Mouse (Mus musculus): ENCODE data around the gene Mecom.

Mecom gene

DNA sequence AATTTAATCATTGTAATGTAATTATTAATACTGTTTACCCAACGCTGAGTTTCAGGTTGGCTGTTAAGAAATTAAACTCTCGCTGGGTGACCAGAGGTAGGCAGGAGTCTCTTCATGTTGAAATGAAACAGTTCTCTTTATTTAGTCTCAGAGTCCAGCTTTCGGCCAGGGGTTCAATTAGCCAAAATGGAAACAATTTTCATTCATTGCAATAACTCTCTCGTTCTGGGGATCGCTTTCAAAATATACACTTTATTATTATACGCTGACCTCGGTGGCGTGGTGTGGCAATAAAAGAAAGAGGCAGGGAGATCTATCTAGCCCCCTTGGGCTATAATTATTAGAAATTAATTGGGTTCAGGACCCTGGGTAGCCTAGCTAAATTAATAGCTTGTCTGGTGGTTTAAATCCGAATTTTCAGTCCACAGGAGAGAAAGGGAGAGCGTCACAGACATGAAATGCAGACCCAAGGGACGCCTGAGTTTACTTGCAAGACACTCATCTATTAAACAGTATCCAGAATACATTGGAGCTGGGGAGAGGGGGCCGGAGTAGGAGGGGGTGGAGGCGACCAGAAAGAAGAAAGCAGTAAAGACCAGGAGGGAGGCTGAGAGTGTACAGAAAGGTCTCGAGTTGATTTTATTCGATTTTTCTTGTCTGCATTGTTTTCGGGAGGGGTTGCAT is 34.4 kb downstream of the Mecom start:
- DNase-seq = no peak

DNA sequence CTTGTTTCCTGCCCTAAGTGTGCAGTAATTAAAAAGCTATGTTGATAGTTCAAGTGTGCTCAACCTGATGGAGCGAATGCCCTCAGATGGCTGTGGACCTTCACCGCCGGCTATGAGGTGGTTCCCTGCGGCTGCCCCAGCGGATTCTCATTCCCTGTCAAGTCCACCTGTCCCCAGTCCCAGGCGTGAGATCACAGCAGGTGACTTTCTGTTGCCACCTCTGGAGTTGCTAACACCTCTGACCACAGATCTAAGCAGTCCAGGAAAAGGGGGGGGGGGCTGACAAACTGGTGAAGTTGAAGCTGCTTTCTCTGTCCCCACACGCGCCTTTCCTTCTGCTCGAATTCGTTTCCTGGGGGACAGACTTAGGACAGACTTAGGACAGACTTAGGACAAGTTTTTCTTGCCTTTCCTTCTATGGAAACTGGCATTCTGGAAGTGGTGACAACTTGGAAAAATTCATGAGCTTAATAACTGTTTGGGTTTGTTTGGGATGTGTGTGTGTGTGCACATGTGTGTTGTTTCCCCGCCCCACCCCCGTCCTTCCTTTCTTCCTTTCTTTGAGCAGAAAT is 35.3 kb downstream of the Mecom start:
- no peak for DNase-seq

DNA sequence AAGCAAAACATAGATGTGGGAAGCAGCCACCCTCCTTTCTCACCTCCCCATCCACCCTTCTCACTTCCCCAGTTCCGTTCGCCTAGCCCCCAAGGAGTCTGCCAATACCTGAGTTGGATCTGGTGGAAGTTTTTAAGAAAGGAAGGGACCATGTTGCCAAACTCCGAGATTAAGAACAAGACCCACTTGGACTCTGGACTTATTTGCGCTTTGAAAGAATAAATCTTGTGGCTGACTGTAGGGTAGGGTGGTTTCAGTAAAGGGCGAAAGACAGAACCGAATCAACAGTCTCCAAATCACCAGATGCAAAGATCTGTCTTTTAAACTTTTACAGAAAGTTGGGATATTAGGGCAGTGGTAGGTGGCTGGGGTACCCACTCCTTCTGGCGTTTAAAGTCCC is 36.0 kb downstream of the Mecom start:
- DNase-seq = no peak

DNA sequence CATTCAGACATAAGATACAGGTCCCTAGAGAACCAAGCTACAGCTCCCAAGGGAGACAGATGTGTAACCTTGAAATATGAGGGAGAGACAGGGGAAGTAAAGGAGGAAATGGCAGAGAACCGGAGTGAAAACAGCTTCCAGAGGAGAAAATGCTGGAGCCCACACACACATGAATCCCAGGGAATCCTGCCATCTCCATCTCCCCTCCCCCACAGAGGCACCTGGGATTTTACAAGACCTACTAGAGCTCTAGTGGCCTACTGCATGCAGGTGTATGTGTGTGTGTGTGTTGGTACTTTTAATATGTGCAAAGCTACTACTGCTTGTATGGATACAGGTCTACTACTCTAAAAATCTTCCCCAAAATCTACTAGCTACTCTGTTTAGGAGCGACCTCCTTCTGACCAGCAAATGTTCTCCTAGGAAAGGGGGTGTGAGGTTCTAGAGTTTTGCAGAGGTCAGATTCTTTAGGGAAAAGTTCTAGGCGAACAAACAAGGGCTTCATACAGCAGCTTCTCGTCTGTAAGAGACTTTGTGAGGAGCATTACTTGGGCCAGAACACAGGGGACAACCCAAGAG is 36.7 kb downstream of the Mecom start:
- no peak for DNase-seq

DNA sequence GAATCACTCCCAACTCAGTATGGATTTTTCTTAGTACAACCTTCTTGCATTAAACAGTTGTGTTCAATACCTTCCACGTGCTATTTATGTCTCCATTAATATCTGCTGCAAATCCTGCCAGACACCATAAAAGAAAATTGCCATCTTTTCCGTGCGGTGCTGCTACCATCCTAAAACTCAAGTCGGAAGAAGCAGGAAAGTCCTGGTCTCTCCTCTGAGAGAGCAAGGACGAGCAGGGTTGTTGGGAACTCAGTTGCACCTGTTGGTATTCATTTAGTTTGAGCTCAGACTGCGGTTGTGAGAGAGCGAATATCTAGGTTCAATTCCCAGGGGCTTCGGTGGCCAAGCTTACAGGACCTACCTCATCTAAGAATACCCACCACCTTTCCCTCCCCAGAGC is 37.2 kb downstream of the Mecom start:
- no peak for DNase-seq

DNA sequence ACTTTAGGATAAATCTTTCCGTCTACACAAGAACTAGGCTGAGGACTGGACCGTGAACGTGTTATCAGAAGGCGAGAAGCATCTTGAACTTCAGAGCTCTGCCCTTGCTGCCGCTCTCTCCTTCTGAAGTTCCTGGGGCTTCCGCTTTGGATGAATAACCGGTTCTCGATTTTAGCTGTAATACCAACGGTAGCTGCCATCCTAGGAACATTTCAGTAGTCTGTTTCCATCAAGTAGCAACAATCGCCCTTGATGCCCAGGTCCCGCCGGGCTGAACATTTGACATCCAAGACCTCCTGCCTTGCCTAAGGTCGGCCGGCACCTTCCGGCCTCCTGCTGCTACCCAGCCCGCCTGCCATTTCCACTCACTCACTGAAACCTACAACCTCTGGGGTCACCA is 37.7 kb downstream of the Mecom start:
- DNase-seq = no peak

DNA sequence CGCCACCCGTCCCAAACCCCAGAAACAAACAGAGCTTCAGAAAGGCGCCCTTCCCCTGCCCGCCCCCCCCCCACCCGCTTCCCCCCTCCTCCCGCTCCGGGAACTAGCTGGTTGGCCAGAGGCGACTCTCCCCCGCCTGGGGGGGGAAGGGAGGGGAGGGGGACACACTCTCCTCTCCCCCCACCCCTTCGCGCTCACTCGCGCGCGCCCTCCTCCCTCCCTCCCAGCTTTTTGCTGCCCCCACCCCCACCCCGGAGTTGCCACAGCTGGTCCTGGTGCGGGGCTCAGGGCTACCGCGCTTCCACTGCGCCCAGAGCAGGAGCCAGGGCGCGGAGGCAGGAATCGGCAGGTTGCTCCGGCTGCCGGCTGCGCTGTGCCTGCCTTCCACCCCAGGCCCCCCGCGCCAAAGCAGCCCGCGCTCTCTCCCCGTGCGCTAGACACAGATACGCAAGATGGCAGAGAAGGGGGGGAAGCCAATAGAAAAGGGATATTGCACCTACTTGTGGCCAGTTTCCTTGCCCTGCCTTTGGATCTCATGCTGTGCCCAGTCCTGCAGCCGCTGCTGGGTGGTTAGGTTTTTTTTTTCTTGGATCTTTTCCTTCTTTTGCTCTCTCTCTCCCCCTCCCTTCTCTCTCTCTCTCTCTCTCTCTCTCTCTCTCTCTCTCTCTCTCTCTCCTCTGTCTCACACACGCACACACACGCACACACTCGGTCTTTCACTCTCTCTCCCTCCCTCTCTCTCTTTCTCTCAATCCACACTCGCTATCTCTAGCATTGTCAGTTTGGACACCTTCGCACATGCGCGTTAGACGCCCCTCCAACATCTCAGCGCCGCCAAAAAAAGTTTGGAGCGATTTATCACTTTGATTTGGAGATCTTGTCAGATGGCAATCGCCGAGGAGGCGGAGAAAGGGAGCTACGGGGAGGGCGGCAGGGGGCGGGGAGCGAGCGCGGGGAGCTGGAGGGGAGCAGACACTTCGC is 38.6 kb downstream of the Mecom start:
- DNase-seq = no peak

DNA sequence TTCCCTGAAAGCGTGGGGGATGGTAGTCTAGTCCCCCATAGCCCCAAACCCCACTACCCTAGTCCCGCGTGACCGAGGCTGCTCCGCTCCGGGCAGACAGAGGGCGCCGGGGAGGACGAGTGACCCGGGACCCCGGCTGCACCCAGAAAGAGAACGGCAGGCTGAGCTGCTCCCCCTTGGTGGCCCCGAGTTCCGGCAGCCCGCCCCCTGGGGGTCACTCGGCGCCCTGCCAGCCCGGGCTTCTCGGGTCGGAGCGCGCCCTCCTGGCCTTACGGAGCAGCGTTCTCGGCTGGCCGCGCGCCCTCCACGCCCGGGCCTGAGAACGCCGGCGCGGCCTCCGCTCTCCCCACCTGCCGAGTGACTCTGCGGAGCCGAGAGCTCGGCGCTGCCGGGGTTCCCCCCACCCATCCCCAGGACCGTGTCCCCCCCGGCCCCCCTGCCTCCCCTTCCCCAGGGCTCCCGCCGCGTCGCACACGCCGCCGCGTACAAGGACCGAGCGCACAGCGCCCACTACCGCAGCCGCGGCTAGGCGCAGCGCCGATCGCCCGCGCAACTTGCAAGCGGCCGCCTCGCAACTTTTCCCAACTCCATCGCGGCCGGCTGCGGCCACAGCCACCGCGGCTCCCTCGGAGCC is 39.4 kb downstream of the Mecom start:
- peak; percentile 58 for DNase-seq

DNA sequence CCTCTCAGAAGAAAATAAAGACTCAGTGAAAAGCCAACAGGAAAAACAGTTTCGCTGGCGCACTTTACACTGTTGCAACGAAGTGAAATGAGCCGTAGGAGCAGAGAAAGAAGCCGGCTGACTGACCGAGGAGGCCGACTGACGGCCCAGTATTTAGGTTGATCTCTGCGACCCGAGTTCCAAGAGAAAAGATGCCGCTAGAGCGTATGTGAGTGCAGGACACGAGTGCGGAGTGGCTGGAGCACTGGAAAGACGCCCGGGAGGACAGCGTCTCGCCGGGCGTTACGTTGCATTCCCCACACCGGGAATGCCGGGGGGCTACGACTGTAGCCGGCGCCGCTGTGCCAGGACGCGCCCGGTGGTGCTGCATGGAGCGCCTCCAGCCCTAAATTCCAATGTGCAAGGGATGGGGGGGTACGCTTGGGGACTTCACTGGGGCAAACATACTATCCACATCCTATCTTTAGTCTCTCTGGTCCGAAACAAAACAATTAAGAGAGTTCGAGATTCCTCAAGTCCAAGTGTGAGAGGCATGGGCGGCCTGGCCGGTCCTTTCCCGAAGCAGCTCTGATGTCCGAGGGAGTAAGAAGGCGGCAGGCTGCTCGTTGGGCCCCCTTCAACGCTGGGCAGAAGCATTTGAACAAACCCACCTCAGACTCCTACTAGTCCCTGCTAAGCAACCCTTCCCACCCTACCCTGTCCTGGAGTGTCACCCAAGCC is 40.1 kb downstream of the Mecom start:
- no peak for DNase-seq

DNA sequence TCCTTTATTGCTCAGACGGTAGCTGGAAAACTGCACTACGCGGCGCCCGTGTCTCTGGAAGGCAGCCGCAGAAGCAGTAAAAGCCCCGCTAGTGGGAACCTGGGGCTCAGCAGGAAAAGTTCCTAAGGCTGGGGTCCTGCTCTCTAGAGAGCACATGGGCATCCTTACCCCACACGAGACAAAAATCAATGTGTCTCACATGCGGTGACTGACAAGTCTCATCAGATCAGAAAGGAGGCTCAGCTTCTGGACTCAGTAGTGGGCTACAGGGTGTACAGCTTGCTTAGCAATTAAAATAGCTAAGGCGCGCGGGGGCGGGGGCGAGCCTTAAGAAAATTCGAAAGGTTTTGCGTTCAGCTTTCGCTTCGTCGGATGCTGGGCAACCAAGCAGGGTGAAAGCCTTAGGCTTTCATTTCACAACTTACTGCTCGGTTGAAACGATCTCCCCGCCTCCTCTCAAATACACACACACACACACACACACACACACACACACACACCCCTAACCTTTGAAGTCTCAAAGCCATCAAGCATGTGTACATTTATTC is 40.7 kb downstream of the Mecom start:
- DNase-seq = peak; percentile 53

DNA sequence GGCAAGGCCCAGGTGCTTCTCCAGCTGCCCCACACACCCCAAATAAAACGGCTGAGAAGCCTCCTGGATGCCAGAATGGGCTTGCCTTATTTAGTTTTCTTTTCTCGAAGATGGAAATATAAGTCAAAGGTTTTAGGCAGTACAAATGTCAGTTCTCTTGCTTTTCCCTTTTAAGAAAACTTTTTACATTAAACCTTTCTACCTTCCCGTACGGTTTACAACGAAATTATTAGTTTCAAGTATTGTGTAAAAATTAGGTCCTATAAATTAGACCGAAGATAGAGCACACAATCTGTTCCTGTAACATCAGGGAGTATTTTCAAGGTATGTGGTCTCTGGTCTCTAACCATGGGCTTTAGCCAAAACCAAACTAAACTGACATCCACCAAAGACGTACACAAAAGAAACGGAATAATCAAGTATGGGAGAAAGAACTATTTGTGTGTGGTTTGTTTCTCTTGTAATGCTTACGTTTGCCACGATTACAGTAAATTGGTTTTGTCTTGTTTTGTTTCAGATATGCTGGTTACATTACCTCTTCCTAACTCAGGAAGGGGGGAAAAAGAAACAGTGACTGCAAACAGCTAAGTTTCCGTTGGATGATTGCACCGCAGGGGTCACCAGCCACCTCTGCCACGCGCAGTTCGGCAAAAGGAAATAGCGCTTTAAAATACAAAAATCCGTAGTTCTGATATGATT is 41.3 kb downstream of the Mecom start:
- DNase-seq = no peak

DNA sequence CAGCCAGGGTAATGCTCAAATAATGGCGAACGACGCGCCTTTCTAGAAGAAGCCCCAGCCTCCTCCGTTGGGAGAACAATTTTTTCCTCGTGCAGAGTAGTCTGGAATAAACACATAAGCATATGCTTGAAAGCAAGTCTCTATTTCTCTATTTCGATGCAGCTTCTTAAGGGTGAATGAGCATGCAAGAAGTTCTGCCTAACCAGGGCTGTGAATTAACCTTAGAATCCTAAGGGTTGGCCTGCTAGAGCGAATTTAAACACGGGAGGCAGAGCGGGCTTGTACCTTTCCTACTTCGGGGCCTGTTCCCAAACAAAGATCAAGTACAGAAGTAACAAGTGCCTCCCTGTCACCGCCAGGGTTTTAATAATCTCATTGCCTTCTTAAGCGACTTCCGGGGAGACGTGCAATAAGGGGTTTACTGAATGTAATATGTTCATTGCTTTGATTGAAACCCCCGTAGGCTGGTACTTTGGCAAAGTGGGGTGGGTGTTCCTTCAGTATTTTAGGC is 42.0 kb downstream of the Mecom start:
- no peak for DNase-seq

DNA sequence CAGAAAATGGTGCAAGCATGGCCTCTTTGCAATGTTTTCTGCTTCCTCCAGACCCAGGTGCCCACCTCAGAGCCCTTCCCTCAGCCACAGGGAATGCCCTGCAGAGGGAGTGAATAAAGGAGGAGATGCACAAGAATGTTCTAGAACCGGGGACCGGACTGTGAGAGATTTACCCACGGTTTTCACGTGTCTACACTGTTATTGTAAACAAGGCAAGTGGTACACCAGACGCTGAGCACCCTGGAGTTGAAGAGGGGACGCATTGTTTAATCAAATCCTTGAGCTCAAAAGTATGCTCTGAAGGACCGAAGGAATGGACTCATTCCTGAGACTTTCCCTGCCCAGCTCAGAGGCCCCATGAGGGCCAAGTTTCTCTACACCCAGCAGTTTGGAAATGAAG is 43.2 kb downstream of the Mecom start:
- DNase-seq = no peak

DNA sequence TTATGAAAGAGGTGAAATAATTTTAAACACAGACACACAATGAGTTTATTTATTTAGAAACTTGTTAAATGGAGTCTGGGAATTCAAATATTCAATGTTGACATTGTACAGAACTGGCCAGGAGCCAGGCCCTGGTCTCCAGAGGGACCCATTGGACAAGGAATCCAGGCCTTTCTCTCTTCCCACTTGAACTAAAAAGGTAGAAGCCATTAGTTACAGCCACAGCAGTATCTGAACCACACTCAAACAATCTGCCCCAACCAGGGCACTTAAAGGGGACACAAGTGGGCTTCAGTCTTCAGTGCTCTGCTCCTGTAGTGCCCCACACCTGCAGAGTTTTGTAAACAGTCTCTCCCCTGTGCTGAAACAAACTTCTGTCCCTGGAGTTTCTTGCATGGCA is 44.0 kb downstream of the Mecom start:
- no peak for DNase-seq

DNA sequence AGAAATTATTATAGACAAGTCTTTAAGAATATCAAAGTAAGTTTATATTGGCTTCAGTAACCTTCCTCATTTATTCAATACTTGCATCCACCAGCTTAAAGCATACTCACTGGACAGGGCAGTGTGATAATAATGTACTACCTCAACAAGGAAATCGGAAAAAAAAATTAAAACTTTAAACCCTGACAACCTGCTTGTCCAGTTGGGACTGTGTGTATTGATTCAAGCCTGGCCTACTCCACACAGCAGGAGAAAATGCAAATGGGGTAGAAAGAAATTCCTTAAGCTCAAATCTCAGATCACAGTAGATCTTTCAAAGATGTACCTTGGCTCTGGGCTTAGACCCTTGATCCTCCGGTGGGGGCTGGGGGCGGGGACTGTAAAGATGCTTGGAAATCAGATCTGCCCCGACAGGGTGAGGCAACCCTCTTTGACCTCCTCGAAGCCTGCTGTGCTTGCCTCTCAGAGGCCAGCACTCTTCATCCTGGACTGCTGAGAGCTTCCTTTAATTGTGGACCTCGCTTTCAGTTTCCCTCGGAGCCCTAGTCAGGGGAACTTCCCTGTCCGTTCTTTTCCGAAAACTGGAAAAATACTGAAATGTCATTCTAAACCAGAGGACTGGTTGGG is 49.5 kb downstream of the Mecom start:
- no peak for DNase-seq

DNA sequence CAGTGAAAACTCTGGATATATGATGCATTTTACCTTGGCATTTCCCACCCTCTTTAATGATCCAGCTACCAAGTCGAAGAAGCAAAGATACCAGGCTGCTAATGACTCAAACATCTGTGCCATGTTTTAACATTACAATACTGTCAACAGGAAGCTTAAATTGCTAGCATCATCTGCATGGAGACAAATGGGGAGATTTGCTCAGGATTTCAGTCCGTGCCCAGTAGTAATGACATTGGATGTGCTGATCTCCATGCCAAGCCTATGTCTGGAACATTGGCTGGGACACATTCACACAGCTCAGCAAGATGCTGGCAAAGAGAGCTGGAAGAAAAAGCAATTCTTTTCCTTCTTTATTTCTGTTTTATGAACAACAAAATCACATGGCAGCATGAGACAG is 53.4 kb downstream of the Mecom start:
- no peak for DNase-seq

DNA sequence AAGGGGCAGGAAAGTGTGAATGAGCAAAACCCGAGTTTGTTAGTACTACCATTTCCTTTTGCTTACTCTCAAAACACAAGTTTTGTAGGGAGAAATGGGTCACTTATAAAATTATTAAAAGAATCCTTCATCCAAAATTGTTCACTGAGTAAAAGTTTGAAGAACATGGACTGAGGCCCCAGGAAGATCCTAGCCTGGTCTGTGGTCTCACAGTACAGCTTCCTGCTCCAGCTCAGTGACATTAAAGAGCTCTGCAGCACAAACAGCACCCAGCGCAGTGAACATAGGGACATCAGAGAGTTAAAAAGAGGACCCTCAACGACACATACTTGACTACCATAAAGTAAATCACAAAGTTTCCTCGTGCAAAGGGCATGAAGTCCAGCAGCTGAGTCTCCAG is 59.0 kb downstream of the Mecom start:
- no peak for DNase-seq

DNA sequence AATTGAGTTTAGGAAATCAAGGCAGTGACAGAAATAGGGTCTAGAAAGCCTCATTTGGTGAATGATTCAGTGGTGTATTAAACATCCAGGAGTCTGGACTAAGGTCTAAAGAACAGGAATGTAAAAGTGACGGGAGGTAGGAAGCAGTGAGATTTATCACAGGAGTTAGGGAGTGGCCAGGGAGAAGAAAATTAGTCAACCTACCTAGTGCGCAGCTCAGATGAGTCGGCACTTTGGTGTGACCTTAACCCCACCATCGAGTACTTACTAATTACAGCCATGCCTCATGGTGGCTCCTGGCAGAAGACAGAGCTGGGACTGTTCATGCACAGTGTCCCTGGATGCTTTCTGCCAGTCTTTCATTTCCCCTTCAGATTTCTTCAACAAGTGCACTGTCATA is 61.4 kb downstream of the Mecom start:
- DNase-seq = no peak

DNA sequence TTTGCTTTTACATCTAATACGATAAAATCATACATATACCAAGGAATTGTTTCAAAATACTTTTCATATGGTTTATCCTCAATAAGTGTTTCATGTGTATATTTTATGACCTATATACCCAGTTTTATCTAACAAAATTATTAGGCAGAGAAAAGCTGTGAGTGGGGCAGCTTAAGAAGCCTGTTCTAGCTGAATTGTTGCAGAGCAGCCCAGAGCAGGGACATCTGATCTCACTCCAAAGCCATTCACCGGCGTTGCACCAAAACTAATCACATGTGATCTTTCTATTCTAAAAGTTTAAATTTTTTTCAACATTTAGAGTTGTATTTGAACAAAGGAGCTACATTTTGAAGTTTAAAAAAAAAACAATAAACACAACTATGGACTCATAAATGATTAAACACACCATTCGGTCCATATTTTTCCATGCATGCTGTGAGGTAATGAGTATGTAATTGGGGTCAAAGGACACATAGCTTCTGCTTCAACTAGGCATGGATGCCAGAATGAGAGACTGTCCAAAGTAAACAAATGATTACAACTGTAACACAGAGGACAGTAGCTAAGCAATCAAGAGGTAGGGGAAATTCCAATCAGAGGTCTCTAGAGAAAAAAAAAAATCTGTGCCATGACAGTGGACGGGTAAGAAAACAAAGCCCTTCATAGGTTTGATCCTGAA is 64.7 kb downstream of the Mecom start:
- DNase-seq = no peak

DNA sequence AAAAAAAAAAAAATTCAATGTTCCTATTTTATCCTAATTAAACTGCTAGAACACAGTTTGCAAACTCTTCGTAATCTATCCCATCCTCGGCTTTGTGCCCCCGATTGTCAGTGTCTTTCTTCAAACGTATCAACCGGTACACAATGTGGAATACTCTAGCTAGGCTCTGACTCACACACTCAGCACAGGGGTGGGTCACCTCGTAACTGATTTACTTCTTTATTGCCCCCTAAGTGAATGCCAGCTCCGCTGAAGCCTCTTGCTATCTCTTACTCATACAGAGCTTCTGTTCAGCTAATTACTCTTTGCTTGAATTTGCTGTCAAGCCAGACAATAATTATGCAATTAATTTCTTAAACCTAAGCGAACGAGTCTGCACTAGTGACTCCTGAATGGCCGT is 66.1 kb downstream of the Mecom start:
- DNase-seq = no peak

All from right cerebral cortex, postnatal 4 days (tissue).